Mouse (Mus musculus) liver, postnatal 0 days (tissue): ENCODE data around the gene Wnt3a.

Source experiments
- CTCF ChIP-seq: sonication (generic); IDR thresholded peaks from 2 replicates; pipeline ENCODE4 v1.5.1; 2016; ENCODE audit warnings: antibody characterized with exemption, low read depth
- EP300 ChIP-seq: IDR thresholded peaks from 2 replicates; pipeline ENCODE4 v1.6.1; 2016; ENCODE audit warnings: antibody characterized with exemption, low read depth, mild to moderate bottlenecking

GRCm38 (mm10) chr11:59238525-59239427 lies 51.8 kb downstream of the Wnt3a start:
- TF ChIP-seq CTCF, result peak; percentile 79
- no peak for TF ChIP-seq EP300
